Mouse (Mus musculus) c-Kit-positive CD71-positive TER-119-negative erythroid progenitor cells, embryonic 14.5 days (primary cell): ENCODE data around the gene Hbb-bh1.
"Not testable (repeated sequence)": the region's sequence is repeated elsewhere in the genome, so short reads cannot be mapped to it uniquely, and the experiment has no call there.

Source experiments
- DNase-seq: peaks from one replicate; pipeline ENCODE4 v3.0.0-alpha.2; 2013; ENCODE audit warnings: low read depth

Hbb-bh1 gene

DNA sequence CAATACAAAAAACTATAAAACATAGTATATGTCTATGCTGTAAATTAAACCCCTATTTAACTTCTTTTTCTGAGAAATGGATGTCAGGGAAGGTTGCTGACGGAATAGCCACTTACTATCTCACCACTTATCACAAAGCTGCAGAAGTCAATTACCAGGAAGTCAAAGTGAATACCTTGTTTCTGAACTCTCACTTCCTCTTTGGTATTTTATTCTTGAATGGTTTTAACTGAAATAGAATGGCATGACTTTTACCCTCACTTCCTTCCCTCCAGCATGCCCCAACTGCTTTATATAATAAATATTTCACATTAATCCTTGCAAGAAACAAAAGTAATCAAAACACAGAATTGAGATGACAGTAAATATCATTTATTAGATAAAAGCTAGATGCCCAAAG lies 30.8 kb downstream of the Hbb-bh1 start:
- peak; percentile 84 for DNase-seq

DNA sequence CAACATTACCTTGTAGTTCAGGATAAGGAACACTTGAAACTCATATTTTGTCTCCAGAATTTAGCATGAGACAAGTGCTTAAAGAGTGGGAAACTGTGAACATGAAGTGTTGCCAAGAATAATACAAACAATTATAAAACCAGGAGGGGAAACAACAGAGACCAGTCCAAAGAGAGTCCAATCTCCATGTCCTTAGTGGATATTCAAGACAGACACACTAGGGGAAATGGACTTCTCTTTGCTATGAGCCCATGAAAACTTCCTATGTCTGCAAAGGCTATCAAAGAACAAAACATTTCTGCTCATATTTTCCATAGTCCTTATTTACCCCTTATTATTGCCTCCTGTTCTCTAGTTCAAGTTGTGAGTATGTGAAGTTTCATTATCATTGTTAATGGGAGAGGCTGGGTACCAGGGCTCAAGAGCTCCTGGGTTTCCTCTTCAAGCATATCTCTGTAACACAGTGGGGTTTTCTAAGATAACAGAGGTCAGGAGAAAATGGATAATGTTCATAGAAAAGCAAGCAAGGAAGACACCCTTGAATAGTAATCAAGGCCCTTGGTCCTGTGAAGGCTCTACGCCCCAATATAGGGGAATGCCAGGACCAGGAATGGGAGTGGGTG lies 31.6 kb downstream of the Hbb-bh1 start:
- no peak for DNase-seq

DNA sequence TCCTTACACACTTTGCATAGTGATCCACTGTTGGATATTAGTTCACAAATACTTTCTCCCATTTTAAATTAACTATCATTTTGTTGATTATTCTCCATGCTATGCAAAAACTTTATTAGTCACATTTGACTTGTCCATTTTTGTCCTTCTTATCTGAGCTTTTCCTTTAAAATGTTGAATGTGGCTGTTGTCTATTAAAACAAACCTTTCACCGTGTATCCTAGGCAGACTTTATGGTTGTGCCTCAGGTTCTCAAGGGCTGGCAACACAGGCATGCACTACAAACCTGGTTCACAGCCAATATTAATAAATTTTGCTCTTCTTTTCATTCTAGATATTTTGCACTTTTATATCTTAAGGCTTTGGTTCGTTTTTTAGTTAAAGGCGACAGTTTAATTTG lies 32.2 kb downstream of the Hbb-bh1 start:
- DNase-seq: no peak

DNA sequence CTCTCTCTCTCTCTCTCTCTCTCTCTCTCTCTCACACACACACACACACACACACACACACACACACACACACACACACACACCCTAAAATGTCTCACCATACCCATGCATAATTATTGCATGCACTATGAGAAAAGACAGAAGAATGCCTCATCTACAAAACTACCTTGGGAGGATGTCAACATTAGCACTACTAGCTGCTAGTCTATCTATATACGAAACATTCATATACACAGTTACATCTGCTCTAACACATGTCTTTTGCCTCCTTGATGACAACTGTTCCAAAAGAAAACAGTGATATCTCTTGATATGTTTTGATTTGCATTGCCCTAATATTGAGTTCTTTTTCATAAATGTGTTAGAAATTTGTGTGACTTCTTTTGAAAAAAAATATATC lies 32.7 kb downstream of the Hbb-bh1 start:
- DNase-seq: no peak

DNA sequence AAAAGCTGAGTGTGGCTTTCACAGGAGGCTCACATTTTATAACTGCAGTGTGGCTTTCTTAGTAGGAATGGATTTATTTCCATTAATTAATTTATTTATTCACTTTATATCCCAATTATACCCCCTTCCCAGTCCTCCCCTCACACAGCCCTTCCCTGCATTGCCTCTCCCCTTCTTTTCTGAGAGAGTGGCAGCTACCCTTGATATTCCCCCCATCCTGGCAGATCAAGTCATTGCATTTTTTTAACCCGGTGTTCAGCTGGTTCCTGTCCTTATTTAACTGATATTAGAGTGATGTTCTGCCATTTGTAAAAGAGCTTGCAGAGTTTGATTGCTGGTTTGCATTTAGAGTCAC lies 33.2 kb downstream of the Hbb-bh1 start:
- no peak for DNase-seq

DNA sequence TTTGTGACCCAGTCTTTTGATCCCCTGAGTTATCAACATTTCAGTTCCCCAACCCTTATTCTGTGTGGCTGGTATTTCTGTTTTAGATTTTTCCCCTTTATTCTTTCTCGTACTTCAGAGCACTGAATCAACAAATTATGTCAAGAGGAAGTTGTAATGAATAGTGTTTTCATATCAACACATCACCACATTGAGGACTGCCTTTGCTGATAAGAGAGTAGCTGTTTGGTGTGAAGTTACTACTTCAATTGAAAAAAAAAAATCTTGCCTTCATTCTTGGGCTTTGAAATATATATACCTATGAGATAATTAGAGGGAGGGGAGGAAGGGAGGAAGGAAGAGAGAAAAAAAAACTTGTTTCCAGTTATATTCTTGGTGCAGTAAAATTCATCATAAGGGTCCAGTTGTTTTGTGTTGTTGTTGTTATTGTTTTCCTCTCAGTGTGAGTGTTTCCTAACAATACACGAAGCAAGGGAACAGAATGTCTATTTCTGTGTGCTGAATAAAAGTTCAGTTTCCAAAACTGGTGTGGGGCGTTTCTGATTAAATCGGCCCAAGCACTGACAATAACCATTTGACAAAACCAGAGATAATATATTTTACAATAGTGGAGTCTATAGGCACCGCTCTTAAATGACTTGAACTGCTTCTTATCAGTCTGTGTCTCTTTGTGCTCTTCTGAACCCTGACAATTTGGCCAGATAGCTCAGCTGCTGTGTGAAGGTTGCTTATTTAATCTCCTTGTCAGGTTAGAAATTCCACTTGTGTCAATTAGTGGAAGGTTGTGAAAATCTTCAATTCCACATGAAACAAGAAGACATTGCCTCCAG lies 33.8 kb downstream of the Hbb-bh1 start:
- DNase-seq: peak; percentile 90

DNA sequence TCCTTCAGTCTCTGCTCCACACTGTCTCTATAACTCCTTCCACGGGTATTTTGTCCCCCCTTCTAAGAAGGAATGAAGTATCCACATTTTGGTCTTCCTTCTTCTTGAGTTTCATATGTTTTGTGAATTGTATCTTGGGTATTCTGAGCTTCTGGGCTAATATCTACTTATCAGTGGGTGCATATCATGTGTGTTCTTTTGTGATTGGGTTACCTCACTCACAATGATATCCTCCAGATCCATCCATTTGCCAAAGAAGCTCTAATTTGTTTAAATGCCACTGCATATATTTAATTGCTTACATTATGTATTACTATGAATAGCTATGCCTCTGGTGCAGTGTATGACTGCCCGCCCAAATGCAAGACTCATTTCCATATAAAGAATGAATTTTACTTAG lies 34.8 kb downstream of the Hbb-bh1 start:
- not testable (repeated sequence) for DNase-seq

DNA sequence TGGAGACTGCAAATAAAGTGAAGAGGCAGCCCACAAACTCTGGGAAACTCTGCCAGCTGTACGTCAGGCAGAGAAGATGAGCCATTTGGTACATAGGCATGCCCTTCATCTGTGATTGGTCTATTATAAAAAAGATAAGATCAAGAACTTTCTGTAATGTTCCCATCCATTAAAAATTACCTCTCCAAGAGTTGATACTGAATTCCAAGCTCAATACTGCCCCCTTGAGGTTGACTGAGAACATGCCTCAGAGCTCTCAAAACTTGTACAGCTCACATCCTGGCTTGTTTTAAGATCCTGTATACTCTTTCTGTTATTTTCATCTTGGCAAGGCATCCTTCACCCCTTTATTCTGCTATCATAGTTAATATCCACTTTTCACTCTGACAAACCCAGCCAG lies 36.1 kb downstream of the Hbb-bh1 start:
- no peak for DNase-seq

DNA sequence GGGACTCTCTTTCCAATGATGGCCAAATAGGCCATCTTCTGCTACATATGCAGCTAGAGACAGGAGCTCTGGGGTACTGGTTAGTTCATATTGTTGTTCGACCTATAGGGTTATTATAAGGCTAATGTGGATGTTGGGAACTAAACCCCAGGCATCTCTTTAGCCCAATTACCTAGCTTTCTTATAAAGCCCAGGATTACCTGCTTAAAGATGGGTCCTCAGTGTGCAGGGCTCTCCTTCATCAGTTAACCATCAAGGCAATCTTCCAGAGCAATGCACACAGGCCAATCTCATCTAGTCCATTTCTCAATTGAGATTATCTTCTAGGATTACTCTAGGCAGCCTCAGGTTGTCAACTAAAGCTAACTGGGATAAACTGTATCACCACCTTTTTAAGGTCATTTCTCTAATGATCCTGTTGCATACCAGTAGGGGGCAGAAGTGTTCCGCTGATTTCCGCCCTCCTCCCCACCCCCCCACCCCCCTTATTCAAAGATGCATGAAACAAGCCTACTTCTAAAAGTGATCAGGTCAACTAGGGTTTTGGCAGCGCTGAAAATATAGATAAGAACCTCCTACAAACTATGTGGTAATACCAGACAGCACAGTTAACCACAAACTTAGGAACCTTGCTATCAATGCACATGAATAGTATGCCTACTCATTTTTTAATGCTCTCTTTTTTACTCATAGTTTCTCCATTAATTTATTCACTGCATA lies 50.1 kb downstream of the Hbb-bh1 start:
- DNase-seq: no peak

DNA sequence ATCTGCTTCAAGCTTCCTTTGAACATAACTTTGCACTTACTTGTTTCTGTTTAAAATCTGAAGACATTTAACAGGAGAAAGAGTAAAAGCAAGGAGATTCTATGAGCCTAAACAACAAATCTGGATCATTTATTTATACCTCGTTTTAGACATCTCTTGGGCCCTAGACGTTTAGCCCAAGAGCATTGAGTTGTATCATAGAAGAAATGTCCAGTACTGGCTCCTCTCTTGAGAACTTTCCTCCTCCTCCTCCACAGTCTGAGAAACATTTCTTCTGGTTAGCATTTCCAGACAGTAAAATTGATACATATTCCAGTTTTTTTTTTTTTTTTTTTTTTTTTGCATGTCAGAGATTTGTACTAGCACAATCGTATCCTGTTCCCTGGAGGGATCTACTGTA lies 51.2 kb downstream of the Hbb-bh1 start, which contains the start of gene Olfr67:
Olfr67 (minus strand) TSS at position 101 of the 400 bp plus-strand sequence.
- DNase-seq: no peak
